Mouse (Mus musculus) mesoderm, embryonic 11.5 days (tissue): ENCODE data around the gene Gm13030.
"Not testable (repeated sequence)": the region's sequence is repeated elsewhere in the genome, so short reads cannot be mapped to it uniquely, and the experiment has no call there.

Experiments
- DNase-seq: peaks from one replicate; pipeline ENCODE4 v3.0.0-alpha.2; 2012; ENCODE audit warnings: low read depth, low spot score

The Gm13030 gene

DNA sequence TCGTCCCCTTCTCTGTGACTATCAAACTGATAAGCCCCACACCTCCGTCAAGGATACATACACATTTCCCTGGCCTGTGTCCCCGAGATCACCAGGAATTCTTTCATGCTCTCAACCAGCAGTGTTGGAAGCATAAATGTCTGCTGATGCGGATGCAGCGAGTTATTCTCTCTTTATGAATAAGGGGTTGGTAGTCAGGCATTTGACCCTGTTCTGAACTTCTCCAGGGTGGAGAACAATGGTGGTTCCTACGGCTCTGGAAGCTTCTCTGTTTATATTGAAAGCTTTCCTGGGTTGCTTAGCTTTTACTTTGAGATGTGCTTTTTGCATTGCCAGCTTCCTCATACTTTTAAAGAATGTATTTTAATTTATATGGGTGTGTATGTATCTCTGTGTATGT is at the start of gene Gm13030:
Gm13030 (minus strand) TSS at position 101 of the 400 bp plus-strand sequence.
- no peak for DNase-seq

DNA sequence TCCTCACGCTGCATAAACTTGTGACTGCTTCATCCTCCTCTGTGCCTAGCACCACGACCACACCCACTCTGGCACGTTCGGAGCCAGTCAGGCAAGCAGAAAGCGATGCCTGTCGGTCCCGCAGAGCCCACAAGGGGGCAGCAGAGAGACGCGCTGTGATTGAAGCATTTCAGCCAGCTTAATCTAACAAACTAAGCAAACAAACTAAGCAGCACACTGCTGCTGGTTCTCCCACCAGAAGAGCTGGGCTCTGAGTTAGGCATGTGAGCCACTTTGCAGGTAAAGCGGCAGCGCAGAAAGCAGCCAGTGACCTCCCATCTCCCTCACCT is 48.3 kb upstream of the Gm13030 start:
- DNase-seq, result peak; percentile 89

- no peak for DNase-seq
Measured at GRCm38 (mm10) chr4:138921254-138922130, 47.7 kb upstream of the Gm13030 start.

GRCm38 (mm10) chr4:138917282-138917681 is 43.5 kb upstream of the Gm13030 start:
- no peak for DNase-seq

GRCm38 (mm10) chr4:138913797-138914196 is 40.0 kb upstream of the Gm13030 start, which contains the start of gene Otud3:
Gene Otud3 (minus strand): TSS chr4:138913945.
- peak; percentile 97 for DNase-seq

- peak; percentile 11 for DNase-seq
Measured at GRCm38 (mm10) chr4:138913141-138913787, 39.5 kb upstream of the Gm13030 start.

DNA sequence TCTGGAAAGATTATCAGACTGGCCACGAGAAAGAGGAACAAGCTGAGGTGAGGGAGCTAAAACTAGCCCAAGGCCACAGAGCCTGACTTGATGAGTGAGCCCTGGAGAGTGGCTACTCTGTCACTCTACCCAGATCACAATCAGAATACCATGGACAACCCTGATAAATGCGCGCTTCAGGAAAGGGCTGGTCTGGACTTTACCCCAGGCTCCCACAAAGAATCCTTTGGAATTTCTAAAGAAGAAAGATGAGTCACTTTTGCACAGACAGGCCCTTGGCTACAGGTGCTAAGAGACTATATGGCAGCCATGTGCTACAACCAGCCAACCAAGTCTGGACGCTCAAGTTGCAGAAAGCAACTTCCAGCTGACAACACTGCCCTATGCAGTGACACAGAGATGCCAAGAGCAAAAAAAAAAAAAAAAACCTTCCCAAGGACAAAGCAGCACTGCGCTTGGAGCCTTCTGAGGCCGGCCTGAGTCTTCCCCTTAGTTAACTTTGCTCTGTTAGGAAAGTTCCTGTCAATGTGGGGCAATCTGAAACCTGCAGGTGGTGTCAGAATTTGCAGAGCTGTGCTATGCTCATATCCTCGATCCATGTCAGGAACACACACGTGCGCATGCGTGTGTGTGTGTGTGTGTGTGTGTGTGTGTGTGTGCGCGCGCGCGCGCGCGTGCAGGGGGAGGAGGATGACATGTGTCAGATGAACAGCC is 32.0 kb upstream of the Gm13030 start:
- no peak for DNase-seq

- no peak for DNase-seq
Measured at GRCm38 (mm10) chr4:138899361-138899760, 25.6 kb upstream of the Gm13030 start.

DNA sequence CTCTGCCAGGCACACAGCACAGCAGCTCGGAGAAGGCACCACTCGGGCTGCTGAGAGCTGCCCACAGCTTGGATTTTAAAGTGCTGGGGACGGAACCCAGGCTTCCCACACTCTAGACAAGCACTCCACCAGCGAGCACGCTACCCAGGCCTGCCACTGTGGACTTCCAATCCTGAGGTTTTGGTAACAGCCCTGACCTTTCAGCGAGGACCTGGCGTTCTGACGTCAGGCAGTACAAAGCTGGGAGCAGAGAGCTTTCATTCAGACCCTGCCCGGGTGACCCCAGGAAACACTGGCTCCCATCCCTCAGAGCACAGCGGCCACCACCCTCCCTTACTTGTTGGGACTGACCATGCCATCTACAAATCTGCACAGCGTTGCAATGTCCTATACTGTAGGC is 20.0 kb upstream of the Gm13030 start:
- DNase-seq, result not testable (repeated sequence)

DNA sequence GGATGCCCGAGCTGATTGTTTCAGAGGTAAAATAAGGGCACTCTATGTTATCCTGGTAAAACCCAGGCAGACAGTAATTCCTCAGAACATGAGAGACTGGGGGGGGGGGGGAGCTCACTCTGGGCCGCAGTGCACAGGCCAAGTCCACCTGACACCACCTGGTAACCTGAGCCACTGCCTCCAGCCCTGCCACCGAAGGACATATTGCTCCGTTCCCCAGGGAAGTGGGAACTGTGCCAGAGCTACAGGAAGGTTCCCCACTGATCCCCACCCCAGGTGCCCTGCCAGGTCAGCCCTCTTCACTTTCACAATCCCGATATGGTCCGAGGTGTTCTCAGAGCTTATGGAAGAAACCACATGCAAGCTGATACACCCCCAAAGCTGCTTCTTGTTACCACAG is 18.9 kb upstream of the Gm13030 start:
- DNase-seq, result no peak

- no peak for DNase-seq
Measured at GRCm38 (mm10) chr4:138889635-138890034, 15.9 kb upstream of the Gm13030 start.

DNA sequence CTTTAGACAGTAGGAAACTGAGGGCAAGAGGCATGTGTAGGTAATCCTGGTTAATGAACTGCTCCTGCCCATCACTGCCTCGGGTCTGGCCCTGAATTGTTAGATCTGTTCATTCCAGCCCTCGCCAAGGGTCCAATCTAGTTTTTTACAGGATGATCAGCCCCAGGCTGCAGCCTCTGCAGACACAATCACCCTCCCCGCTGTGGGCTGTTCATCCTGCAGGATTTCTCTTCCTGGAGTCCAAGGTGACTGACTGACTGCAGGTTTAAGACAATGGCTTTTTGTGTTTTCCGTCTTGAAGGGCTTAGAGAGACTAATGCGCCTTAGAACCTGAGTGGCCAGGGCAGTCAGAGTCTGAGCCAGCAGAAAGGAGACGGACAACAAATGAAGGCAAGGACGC is 15.4 kb upstream of the Gm13030 start:
- no peak for DNase-seq

GRCm38 (mm10) chr4:138884261-138884660 is 10.5 kb upstream of the Gm13030 start:
- DNase-seq, result peak; percentile 87

DNA sequence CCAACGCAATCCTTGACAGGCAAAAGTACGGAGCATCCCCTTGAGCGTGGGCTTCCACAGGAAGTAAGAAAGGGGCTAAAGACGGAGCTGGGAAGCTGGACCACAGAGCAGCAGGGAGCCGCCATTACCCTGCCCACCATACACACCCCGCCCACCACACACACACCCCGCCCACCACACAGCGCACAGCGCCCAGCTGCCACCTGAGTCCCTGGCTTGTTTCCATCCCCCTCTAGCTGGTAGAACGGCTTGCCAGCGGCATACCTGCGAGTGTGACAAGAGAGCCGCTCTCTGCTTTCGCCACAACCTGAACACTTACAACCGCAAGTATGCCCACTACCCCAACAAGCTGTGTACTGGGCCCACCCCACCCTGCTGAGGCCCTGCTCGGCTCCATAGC is 8.4 kb upstream of the Gm13030 start:
- no peak for DNase-seq

- no peak for DNase-seq
Measured at GRCm38 (mm10) chr4:138880811-138881584, 7.2 kb upstream of the Gm13030 start.

DNA sequence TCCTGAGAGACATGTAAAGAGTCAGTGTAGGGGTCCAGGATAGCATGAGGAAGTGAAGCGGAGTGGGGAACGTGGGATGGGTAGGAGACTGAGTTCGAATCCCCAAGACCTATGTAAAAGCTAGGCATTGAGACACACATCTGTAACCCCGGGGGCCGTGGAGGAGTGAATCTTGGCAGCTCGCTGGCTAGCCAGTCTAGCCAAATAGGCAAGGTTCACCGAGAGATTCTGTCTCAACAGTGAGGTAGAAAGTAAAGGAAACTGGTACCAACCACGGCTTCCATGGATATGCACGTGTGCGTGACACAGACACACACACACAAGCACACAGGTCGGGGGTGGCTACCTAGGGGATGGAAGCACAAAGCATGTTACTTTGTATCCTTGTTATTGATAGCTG is 6.0 kb upstream of the Gm13030 start:
- no peak for DNase-seq

GRCm38 (mm10) chr4:138878783-138879182 is 5.0 kb upstream of the Gm13030 start:
- DNase-seq, result no peak

GRCm38 (mm10) chr4:138877731-138878130 is 4.0 kb upstream of the Gm13030 start, which contains the start of gene Pla2g2e:
Gene Pla2g2e (plus strand): TSS chr4:138877942.
- DNase-seq, result no peak

GRCm38 (mm10) chr4:138875986-138876385 is 2.2 kb upstream of the Gm13030 start:
- DNase-seq, result no peak

GRCm38 (mm10) chr4:138875275-138875674 is 1.5 kb upstream of the Gm13030 start:
- not testable (repeated sequence) for DNase-seq

GRCm38 (mm10) chr4:138868666-138869065 is 5.1 kb downstream of the Gm13030 start:
- no peak for DNase-seq
